ENCODE assay signal across 8 mouse cellular contexts in genomic region chr3:132086461-132086860, GRCm38 (mm10). TPM values are rescaled to one million over a fixed set of nuclear protein-coding genes. Genes with fewer than 3 reads are reported as not detected.
DNase-seq lines count a peak whose midpoint lies in the region; ATAC-seq and TF ChIP-seq lines count a peak whose summit lies in the region.

No protein-coding gene starts in this region.

- no peaks in the 10 kb centered on the region for H3K36me3 ChIP-seq in heart, embryonic 14.5 days (ENCODE audit: control insufficient read depth, insufficient read depth, low read length)
- no peaks in the 10 kb centered on the region for H3K36me3 ChIP-seq in hindbrain, embryonic 12.5 days
- no peaks in the 10 kb centered on the region for H3K36me3 ChIP-seq in midbrain, embryonic 13.5 days

- no peak for DNase-seq in heart, postnatal 25 days (ENCODE audit: low spot score)
- DNase-seq in yolk sac, embryonic 10.5 days (ENCODE audit: low spot score), result no peak
- no peak for DNase-seq in thymus, postnatal 14 days
- no peak for DNase-seq in thymus, postnatal 10 days (ENCODE audit: low spot score in 2 of 2)

- no peak for TF ChIP-seq POLR2A in cortical plate, adult 2 months (IDR thresholded peaks at IDR 0.05; ENCODE audit: extremely low read depth, insufficient read depth, low read length)

- peak overlapping the region; percentile 95 for H3K4me2 ChIP-seq in heart, embryonic 14.5 days (ENCODE audit: low read length)
- H3K4me2 ChIP-seq in hindbrain, embryonic 12.5 days (replicated peaks), result peak overlapping the region; percentile 95
- H3K4me2 ChIP-seq in midbrain, embryonic 13.5 days (replicated peaks), result peak overlapping the region; percentile 97

- no peak overlapping the region for H3K9ac ChIP-seq in heart, embryonic 14.5 days (ENCODE audit: low read length)
- H3K9ac ChIP-seq in hindbrain, embryonic 12.5 days, result no peak overlapping the region
- no peak overlapping the region; the same call in 1 of the 2 replicates for H3K9ac ChIP-seq in midbrain, embryonic 13.5 days (replicated peaks)

- WGBS in heart, embryonic 14.5 days, result 26% methylated on average over 5 of the region's 5 CpGs
- WGBS in hindbrain, embryonic 12.5 days, result 25% methylated on average over 5 of the region's 5 CpGs
- WGBS in midbrain, embryonic 13.5 days, result 23% methylated on average over 5 of the region's 5 CpGs

- TF ChIP-seq CTCF in cortical plate, adult 2 months (IDR thresholded peaks at IDR 0.05; ENCODE audit: extremely low read depth, insufficient read depth, low read length), result no peak

- ATAC-seq in heart, embryonic 14.5 days (ENCODE audit: insufficient number of reproducible peaks, insufficient read depth, low FRiP score, low read depth), result no peak
- ATAC-seq in hindbrain, embryonic 12.5 days (ENCODE audit: low FRiP score), result no peak
- ATAC-seq in midbrain, embryonic 13.5 days, result no peak

- H3K4me1 ChIP-seq in heart, embryonic 14.5 days (ENCODE audit: control insufficient read depth in 2 of 2, insufficient read depth in 2 of 2, low read length in 2 of 2), result peaks cover 0 to 23% of the 10 kb centered on the region in 2 experiments
- H3K4me1 ChIP-seq in cortical plate, adult 2 months (ENCODE audit: control insufficient read depth, insufficient read depth, low read length), result no peaks in the 10 kb centered on the region; the same call in 1 of the 2 replicates
- peaks cover 34% of the 10 kb centered on the region for H3K4me1 ChIP-seq in hindbrain, embryonic 12.5 days
- H3K4me1 ChIP-seq in midbrain, embryonic 13.5 days (replicated peaks), result peaks cover 41% of the 10 kb centered on the region

- peaks cover 22% of the 10 kb centered on the region for H3K27me3 ChIP-seq in heart, embryonic 14.5 days (ENCODE audit: control insufficient read depth, insufficient read depth, low read length)
- H3K27me3 ChIP-seq in hindbrain, embryonic 12.5 days, result peaks cover 37% of the 10 kb centered on the region
- peaks cover 32% of the 10 kb centered on the region for H3K27me3 ChIP-seq in midbrain, embryonic 13.5 days

- H3K27ac ChIP-seq in heart, embryonic 14.5 days (replicated peaks in 1 of 2; ENCODE audit: control insufficient read depth in 1 of 2, insufficient read depth in 1 of 2, low read depth in 2 of 2, low read length in 2 of 2), result no peak overlapping the region
- no peak overlapping the region for H3K27ac ChIP-seq in cortical plate, adult 2 months (ENCODE audit: insufficient read depth, low read length)
- no peak overlapping the region for H3K27ac ChIP-seq in hindbrain, embryonic 12.5 days
- H3K27ac ChIP-seq in midbrain, embryonic 13.5 days, result no peak overlapping the region

- intact Hi-C loops in heart, postnatal 25 days (cut with DNase I), result loop anchor here (10.0 kb wide), 1 partner anchor 112 kb away; no protein-coding TSS in a partner anchor

- no peaks in the 10 kb centered on the region for H3K9me3 ChIP-seq in heart, embryonic 14.5 days (ENCODE audit: control insufficient read depth, low read length)
- H3K9me3 ChIP-seq in hindbrain, embryonic 12.5 days (replicated peaks), result no peaks in the 10 kb centered on the region
- H3K9me3 ChIP-seq in midbrain, embryonic 13.5 days, result no peaks in the 10 kb centered on the region

- H3K4me3 ChIP-seq in heart, embryonic 14.5 days (ENCODE audit: control insufficient read depth in 1 of 2, insufficient read depth in 1 of 2, low read depth in 1 of 2, low read length in 2 of 2), result peak overlapping the region; percentile 43 to 47
- H3K4me3 ChIP-seq in cortical plate, adult 2 months (ENCODE audit: insufficient read depth, low read length), result peak overlapping the region; percentile 21; the same call in 1 of the 2 replicates
- H3K4me3 ChIP-seq in hindbrain, embryonic 12.5 days, result peak overlapping the region; percentile 46
- peak overlapping the region; percentile 52 for H3K4me3 ChIP-seq in midbrain, embryonic 13.5 days (replicated peaks)

RNA-seq across cellular contexts. Expression of gene Dkk2, which starts 1.4 kb away (rescaled TPM):
- 0.94 and 1.2 TPM in 2 replicates for polyA plus RNA-seq in heart, embryonic 14.5 days (2014; fragmentation: Nextera tagmentation; extraction: Ambion mirVana)
- total RNA-seq in heart, postnatal 25 days (2021), result under 1 TPM in 1 of 2 experiments, not detected in 1; 0.16 TPM
- 0.35 and 0.36 TPM in 2 replicates for polyA plus RNA-seq in cortical plate, adult 2 months (2012; rRNA removed)
- 11.3 and 16.6 TPM in 2 replicates for polyA plus RNA-seq in hindbrain, embryonic 12.5 days (2016; fragmentation: Nextera tagmentation; extraction: Ambion mirVana)
- 2.6 and 2.9 TPM in 2 replicates for polyA plus RNA-seq in midbrain, embryonic 13.5 days (2015; fragmentation: Nextera tagmentation; extraction: Ambion mirVana)
